Mouse (Mus musculus) MEL (cell line): ENCODE measurements around the gene St6galnac3.

ENCODE experiments used
- MEF2A ChIP-seq: IDR thresholded peaks from 2 replicates; pipeline ENCODE4 v1.6.1; 2014; ENCODE audit warnings: low read depth, mild to moderate bottlenecking, inconsistent platforms, low read length, improper control_type of control experiment; ENCODE audit not compliant: poor library complexity, insufficient replicate concordance, severe bottlenecking; ENCODE audit errors: extremely low read depth
- TBP ChIP-seq: IDR thresholded peaks from 2 replicates; pipeline ENCODE4 v1.8.0; 2011; ENCODE audit warnings: low read depth, low read length, improper control_type of control experiment

DNA sequence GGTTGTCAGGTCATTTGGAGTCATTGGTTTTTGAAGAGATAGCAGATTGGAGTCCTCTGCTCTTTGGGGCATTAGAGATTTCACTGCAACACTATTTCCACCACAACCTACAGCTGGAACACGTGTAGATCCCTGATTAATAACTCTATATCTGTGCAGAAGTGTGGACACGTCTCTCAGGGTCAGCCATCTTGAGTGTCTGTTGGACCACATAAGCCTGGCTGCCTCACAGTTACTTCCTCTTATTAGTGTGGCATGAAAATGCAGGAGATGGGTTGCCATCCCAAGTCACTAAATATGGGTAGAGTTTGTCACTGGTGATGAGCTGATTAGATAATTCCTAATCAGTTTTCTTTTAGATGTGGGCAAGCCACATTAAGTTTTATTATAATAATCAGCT lies 385.0 kb downstream of the St6galnac3 start:
- TF ChIP-seq TBP (no peak), MEF2A (no peak)
